Mouse (Mus musculus) E14TG2a.4 (cell line): ENCODE measurements around the gene Myoz1.

ENCODE experiments used
- H3K27me3 ChIP-seq: 2 replicates; pipeline ENCODE4 v1.6.1; 2014; ENCODE audit warnings: low read length, control low read depth; ENCODE audit not compliant: insufficient read depth
- H3K36me3 ChIP-seq: 2 replicates; pipeline ENCODE4 v1.6.1; 2014; ENCODE audit warnings: low read length, control low read depth; ENCODE audit not compliant: insufficient read depth
- H3K4me1 ChIP-seq: replicated peaks from 2 replicates; pipeline ENCODE4 v1.6.1; 2014; ENCODE audit warnings: low read depth, low read length, control low read depth
- H3K4me3 ChIP-seq: replicated peaks from 2 replicates; pipeline ENCODE4 v1.5.1; 2014; ENCODE audit warnings: mild to moderate bottlenecking, low read length
- H3K9me3 ChIP-seq: 2 replicates; pipeline ENCODE4 v1.6.1; 2014; ENCODE audit warnings: low read length, control low read depth
- CTCF ChIP-seq: conservative IDR thresholded peaks from 2 replicates; pipeline ENCODE4 v1.5.1; 2014; ENCODE audit warnings: low read length
- NANOG ChIP-seq: IDR thresholded peaks from 2 replicates; pipeline ENCODE4 v1.6.1; 2014; ENCODE audit warnings: borderline replicate concordance, low read length, mixed read lengths
- POU5F1 ChIP-seq: IDR thresholded peaks from 2 replicates; pipeline ENCODE4 v1.6.1; 2014; ENCODE audit warnings: low read length, borderline replicate concordance

Myoz1 gene

DNA sequence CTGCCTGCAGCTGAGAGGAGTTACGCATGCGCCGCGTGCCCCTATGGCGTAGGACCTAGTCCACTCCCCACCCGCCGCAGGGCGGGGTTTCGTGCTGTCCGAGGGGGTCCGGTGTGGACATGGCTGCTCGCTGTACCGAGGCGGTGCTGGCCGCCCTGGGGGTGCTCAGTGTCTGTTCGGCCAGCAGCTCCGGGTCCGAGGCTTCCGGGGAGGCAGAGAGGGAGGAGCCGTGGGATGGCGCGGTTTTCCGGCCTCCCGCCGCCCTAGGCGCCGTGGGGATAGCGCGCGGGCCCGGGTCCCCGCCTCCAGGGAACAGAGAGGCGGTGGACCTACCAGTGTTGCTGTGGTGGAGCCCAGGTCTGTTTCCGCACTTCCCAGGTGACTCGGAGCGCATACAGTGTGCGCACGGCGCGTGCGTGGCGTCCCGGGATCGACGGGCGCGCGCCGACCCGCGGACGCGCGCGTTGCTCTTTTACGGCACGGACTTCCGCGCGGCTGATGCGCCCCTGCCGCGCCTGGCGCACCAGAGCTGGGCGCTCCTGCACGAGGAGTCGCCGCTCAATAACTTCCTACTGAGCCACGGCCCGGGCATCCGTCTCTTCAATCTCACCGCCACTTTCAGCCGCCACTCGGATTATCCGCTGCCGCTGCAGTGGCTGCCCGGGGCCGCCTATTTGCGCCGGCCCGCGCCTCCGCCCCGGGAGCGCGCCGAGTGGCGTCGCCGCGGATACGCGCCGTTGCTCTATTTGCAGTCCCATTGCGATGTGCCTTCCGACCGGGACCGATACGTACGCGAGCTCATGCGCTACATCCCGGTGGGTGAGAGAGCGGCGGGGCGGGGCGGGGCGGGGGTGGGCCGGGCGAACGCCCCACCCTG, 38.8 kb upstream of the Myoz1 start, which contains the start of gene Fut11:
Fut11 (plus strand) TSS at position 85 of the 877 bp plus-strand sequence.
- TF ChIP-seq NANOG (no peak), CTCF (no peak), POU5F1 (no peak)
- H3K9me3 ChIP-seq, result no peaks in the 10 kb centered on the region
- H3K4me1 ChIP-seq, result peaks cover 47% of the 10 kb centered on the region
- peak within 1 kb of the TSS; percentile 94 for H3K4me3 ChIP-seq
- peaks cover 83% of the 10 kb centered on the region for H3K36me3 ChIP-seq
- no peaks in the 10 kb centered on the region for H3K27me3 ChIP-seq

GRCm38 (mm10) chr14:20694185-20694883, 38.0 kb upstream of the Myoz1 start:
- Histone ChIP-seq H3K27me3 (no peaks in the 10 kb centered on the region), H3K4me1 (peaks cover 45% of the 10 kb centered on the region), H3K9me3 (no peaks in the 10 kb centered on the region), H3K4me3 (peak overlapping the region; percentile 94), H3K36me3 (peaks cover 83% of the 10 kb centered on the region)
- TF ChIP-seq NANOG, result no peak
- TF ChIP-seq POU5F1, result no peak
- TF ChIP-seq CTCF, result no peak

- Histone ChIP-seq H3K9me3 (no peaks in the 10 kb centered on the region), H3K4me3 (no peak overlapping the region), H3K4me1 (peaks cover 43% of the 10 kb centered on the region), H3K27me3 (no peaks in the 10 kb centered on the region), H3K36me3 (peaks cover 83% of the 10 kb centered on the region)
- TF ChIP-seq CTCF (no peak), POU5F1 (no peak), NANOG (no peak)
Observed at GRCm38 (mm10) chr14:20693589-20694101, 37.3 kb upstream of the Myoz1 start.

- Histone ChIP-seq H3K36me3 (peaks cover 85% of the 10 kb centered on the region), H3K9me3 (no peaks in the 10 kb centered on the region), H3K27me3 (no peaks in the 10 kb centered on the region), H3K4me1 (peaks cover 24% of the 10 kb centered on the region), H3K4me3 (no peak overlapping the region)
- no peak for TF ChIP-seq POU5F1
- no peak for TF ChIP-seq CTCF
- no peak for TF ChIP-seq NANOG
Observed at GRCm38 (mm10) chr14:20691772-20692171, 35.4 kb upstream of the Myoz1 start.

- Histone ChIP-seq H3K36me3 (peaks cover 100% of the 10 kb centered on the region), H3K9me3 (no peaks in the 10 kb centered on the region), H3K27me3 (no peaks in the 10 kb centered on the region), H3K4me3 (no peak overlapping the region), H3K4me1 (peaks cover 6% of the 10 kb centered on the region)
- TF ChIP-seq NANOG, result no peak
- no peak for TF ChIP-seq CTCF
- no peak for TF ChIP-seq POU5F1
Observed at GRCm38 (mm10) chr14:20689009-20689408, 32.7 kb upstream of the Myoz1 start.

DNA sequence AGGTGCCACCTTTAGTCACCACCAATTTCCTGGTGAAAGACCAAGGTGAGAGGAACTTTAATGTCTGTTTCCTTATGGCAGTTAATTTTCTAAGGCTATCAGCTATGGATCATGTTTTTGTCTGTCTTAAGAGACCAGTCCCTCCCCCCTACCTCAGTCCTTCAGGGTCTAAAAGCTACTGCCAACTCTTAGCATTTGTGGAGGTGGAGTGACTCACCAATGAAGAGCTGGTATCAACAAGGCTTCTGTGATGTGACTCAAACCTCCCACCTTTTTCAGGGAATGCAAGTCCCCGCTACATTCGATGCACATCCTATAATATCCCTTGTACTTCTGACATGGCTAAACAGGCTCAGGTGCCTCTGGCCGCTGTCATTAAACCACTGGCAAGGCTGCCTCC, 30.2 kb upstream of the Myoz1 start:
- no peaks in the 10 kb centered on the region for H3K27me3 ChIP-seq
- no peak for TF ChIP-seq POU5F1
- no peak for TF ChIP-seq NANOG
- no peak for TF ChIP-seq CTCF
- H3K9me3 ChIP-seq, result no peaks in the 10 kb centered on the region
- no peak overlapping the region for H3K4me3 ChIP-seq
- peaks cover 17% of the 10 kb centered on the region for H3K4me1 ChIP-seq
- H3K36me3 ChIP-seq, result peaks cover 100% of the 10 kb centered on the region

GRCm38 (mm10) chr14:20682498-20682897, 26.2 kb upstream of the Myoz1 start:
- Histone ChIP-seq H3K36me3 (peaks cover 100% of the 10 kb centered on the region), H3K4me1 (peaks cover 17% of the 10 kb centered on the region), H3K4me3 (no peak overlapping the region), H3K9me3 (no peaks in the 10 kb centered on the region), H3K27me3 (no peaks in the 10 kb centered on the region)
- no peak for TF ChIP-seq CTCF

DNA sequence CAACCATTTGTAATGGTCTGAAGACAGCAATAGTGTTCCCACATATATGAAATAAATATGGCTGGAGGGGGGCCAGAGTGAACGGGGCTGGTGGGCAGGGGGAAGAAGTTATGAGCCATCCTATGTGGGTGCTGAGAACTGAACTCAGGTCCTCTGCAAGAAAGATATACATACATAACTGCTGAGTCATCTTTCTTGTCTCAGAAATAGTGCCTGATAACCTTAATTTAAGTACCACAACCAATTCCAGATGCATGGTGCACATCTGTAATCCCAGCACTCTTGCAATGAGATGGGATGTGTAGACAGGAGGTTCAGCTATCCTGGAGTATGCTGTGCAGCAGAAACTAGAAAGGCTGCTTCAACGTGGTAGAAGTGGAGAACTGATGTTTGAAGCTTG, 25.4 kb upstream of the Myoz1 start:
- H3K36me3 ChIP-seq, result peaks cover 100% of the 10 kb centered on the region
- no peak for TF ChIP-seq POU5F1
- TF ChIP-seq NANOG, result no peak
- no peak for TF ChIP-seq CTCF
- peaks cover 17% of the 10 kb centered on the region for H3K4me1 ChIP-seq
- 0 out of 2 replicates have a peak, but pooled peaks cover 2% of the 10 kb centered on the region for H3K9me3 ChIP-seq
- H3K4me3 ChIP-seq, result no peak overlapping the region
- H3K27me3 ChIP-seq, result no peaks in the 10 kb centered on the region
